Mouse (Mus musculus): ENCODE measurements at regions not wholly inside any gene's neighbourhood (a gene's known extent, or its start where the extent isn't known, plus 50 kb on each side); places are given as distances from the start of the nearest gene placed in this dataset.

DNA sequence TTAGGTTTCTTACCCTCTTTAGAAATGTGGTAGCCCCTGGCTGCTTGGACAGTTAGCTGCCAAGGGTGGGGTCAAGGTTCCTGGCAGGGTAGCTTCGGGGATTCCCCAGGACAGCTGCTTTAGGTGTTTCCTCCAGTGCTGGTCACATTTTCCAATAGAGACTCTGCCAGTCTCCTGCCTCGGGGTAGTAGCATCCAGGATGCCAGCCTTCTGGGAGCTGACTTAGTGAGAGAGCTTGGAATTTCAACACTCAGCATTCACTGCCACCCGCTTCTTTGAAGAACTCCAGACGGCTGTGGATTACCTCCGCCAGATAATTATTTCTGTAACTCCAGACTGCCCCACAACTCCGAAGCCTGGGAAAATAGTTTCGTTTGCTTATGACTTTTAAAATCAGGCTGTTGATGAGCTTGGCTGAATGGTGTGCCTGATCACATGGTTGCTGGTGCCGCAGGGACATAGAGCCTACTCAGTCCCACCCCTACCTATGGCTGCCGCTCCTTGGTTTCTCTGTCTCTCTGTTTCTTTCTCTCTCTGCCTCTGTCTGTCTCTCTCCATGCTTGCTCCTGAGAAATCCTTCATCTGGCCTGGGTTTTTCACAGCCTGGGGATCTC lies 724.2 kb upstream of the Car8 start:
- in situ Hi-C loops (cut with MboI; ENCODE audit: low sequenced_read_pairs) = no loop called here

- in situ Hi-C loops (cut with MboI; ENCODE audit: low sequenced_read_pairs) = no loop called here
Measured at GRCm38 (mm10) chr4:8961851-8962250, 723.0 kb upstream of the Car8 start.

DNA sequence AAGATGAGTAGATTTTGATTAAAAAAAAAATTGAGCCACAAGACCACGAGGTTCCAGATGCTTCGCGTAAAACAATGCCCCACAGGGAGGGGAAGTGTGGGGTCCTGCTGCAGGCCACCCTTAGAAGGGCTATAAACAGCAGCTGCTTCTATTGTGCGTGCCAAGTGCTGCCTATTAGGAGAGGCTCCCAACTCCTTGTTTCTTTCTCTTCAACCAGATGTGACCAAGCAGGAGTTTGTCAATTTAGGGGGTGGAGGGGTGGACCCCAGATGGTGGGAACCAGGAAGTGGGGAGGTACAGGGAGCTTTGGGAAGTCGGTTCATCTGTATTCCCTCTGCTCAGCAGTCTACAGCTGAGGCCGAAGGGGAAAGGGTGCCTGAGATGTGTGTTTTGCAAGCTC lies 718.9 kb upstream of the Car8 start:
- in situ Hi-C loops (cut with MboI; ENCODE audit: low sequenced_read_pairs) = no loop called here

- in situ Hi-C loops (cut with MboI; ENCODE audit: low sequenced_read_pairs) = no loop called here
Measured at GRCm38 (mm10) chr4:8957023-8957343, 718.1 kb upstream of the Car8 start.

DNA sequence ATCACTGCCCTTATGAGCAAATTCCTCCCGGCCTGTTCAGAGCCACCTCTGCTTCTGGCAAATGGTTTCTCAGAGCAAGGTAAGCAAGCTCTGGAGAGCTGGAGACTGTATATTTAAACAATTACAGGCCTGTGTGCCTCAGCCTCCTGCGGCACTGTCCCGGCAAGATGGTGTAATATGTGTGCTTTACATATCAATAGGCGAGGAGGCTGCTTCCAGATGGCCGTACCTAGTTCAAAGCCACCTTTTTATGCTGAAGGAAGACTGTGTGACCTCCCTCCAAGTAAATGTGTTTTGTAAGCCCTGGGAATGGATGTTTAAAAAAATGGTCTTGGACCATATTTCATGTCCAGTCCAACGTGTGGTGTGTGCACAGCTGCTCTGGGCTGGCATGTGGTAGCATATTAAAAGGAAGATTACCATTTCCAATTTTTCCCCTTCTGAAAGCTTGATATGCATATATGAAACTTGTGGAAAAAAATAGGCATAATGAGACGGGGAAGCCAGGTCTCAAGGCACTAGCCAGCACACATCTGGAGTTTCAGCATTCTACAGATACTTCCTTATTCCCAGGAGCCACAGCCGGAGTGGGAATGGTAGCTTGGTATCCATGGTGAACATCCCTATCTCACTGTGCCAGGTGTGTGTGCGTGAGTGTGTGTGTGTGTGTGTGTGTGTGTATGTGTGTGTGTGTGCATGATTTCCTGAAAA lies 717.6 kb upstream of the Car8 start:
- in situ Hi-C loops (cut with MboI; ENCODE audit: low sequenced_read_pairs) = no loop called here

GRCm38 (mm10) chr4:8955306-8955705 lies 716.5 kb upstream of the Car8 start:
- in situ Hi-C loops (cut with MboI; ENCODE audit: low sequenced_read_pairs) = no loop called here

DNA sequence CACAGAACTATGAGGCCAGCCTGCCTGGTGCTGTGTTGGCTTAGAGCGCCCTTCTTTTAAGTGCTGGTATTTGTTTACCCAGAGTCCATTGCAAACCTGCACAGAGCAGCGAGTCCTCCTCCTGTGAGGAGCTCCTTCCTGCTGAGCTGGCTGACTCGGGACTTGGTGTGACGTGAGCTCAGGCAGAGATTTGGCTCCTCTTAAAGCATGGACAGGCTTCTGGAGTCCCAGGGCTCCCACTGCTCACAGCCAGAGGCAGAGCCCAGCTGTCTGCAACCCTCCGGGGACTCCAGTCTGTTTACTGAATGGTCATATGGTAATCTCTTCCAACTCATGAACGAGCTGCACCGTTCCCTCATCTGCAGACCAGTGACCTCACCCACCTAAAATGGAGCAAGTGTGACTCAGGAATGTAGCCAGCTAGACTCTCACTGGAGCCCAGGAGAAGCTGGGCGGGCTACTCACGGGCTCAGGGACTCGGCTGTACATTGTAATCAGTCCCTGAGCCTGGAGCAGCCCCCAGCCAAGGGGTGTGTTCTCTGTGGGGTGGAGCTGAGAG lies 715.6 kb upstream of the Car8 start:
- in situ Hi-C loops (cut with MboI; ENCODE audit: low sequenced_read_pairs) = no loop called here

- in situ Hi-C loops (cut with MboI; ENCODE audit: low sequenced_read_pairs) = no loop called here
Measured at GRCm38 (mm10) chr4:8953181-8953580, 714.3 kb upstream of the Car8 start.

GRCm38 (mm10) chr4:8949951-8950350 lies 711.1 kb upstream of the Car8 start:
- in situ Hi-C loops (cut with MboI; ENCODE audit: low sequenced_read_pairs) = no loop called here

DNA sequence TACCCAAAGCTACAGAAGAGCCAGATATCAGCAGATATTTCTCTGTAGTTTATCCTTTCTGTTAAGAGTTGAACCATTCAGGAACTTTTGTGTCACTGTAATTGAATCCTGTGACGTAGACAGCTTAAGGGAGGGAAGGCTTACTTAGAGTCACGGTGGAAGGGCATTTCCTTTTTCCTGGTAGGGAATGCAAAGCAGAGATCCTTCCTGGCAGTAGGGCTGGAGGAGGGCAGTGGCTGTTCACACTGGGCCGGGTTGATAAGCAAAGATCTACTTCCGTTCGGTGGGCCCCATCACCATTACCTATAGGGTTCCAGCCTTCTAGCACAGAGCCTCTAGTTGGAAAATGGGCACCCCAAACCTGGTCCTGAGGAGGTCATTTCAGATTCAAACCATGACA lies 710.7 kb upstream of the Car8 start:
- in situ Hi-C loops (cut with MboI; ENCODE audit: low sequenced_read_pairs) = no loop called here

DNA sequence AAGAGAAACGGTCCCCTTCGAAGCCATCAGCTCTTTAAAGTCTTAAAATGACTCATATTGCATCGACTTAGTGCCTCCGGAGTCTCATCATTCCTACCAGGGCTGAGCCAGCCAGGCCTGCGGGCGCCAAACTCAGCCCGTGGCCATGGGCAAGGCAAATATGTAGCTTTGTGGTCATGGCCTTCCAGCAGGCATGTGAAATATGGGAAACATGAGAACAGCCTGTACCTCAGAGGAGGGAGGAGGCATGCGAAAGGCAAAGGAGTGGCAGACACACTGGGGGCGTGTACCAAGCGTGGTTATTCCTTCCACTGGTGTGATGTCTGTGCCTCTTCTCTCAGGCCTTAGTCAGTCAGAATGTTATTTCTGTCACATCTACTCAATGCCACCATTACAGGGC lies 706.3 kb upstream of the Car8 start:
- in situ Hi-C loops (cut with MboI; ENCODE audit: low sequenced_read_pairs) = no loop called here

DNA sequence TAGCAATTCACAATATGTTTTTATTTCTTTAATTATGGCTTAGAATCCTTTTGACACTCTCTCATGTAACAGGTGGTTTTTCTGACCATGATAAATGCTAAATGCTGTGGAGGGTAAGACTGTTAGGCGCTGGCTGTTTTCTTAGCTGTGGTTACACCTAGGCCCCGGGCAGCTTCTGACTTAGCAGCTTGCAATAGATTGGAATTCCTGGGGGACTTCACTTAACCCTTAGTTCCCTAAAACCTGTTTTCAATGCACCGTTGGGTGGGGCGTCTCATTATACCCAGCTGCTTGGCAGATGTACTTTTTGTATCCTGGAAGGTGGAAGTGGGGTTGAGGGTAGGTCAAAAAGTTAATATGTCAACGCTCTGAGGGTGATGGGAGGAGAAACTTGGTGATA lies 704.2 kb upstream of the Car8 start:
- in situ Hi-C loops (cut with MboI; ENCODE audit: low sequenced_read_pairs) = no loop called here

DNA sequence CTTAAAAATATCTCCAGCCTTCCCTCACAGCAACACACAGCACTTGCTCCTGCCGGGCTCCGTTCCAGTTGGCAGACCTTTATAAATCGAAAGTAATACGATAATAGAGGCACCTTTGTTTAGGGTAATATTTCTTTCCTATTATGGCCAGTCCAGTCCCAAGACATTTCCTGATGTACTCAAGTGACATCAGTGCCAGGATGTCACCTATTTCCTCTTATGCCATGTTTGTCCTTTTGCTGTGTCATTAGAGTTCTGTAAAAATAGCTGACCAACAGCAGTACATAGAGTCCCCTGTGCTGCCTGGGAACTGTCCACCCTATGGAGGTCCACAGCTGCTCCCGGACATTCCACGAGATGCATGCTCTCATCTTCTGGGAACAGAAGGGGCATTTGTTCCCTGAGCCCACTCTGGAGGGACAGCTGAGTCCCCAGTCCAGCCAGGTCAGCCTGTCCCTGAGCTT lies 700.1 kb upstream of the Car8 start:
- in situ Hi-C loops (cut with MboI; ENCODE audit: low sequenced_read_pairs) = no loop called here

DNA sequence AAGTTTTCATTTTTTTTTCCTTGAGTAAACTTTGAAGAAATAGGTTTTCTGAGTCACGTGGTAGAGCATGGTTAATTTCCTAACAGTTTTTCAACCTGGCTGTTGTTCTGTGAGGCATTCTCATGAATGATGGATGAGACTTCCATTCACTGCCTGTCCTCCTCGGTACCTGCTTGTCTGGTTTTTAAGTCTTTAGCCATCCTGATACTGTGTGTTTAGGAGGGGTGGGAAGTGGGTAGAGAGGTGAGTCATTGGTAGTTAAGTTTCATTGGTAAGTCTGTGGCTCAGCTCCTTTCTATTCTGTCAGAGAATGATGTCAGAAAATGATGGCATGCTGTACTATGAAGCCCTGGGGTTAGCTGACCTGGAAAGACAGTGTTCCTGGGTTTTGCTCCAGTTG lies 697.1 kb upstream of the Car8 start:
- in situ Hi-C loops (cut with MboI; ENCODE audit: low sequenced_read_pairs) = no loop called here

GRCm38 (mm10) chr4:8934541-8934940 lies 695.7 kb upstream of the Car8 start:
- in situ Hi-C loops (cut with MboI; ENCODE audit: low sequenced_read_pairs) = no loop called here

DNA sequence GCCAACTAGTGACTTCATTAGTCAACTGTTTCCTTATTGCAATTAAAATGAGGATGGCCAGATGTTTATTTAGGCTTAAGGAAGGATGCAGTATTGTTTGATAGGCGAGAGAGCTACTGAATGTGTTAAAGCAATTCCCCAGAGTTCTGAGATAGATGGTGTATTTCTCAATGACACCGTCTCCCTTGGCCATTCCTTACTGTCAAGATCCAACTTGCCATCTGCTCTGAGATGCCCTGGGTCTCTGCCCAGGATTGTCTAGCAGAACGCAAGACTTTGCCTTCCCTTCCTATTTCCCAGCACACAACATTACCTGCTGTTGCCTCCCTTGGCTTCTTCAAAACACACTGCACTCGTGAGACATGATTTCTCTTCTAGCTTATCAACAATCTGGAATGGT lies 690.5 kb upstream of the Car8 start:
- in situ Hi-C loops (cut with MboI; ENCODE audit: low sequenced_read_pairs) = no loop called here

GRCm38 (mm10) chr4:8928551-8929305 lies 689.9 kb upstream of the Car8 start:
- in situ Hi-C loops (cut with MboI; ENCODE audit: low sequenced_read_pairs) = no loop called here

DNA sequence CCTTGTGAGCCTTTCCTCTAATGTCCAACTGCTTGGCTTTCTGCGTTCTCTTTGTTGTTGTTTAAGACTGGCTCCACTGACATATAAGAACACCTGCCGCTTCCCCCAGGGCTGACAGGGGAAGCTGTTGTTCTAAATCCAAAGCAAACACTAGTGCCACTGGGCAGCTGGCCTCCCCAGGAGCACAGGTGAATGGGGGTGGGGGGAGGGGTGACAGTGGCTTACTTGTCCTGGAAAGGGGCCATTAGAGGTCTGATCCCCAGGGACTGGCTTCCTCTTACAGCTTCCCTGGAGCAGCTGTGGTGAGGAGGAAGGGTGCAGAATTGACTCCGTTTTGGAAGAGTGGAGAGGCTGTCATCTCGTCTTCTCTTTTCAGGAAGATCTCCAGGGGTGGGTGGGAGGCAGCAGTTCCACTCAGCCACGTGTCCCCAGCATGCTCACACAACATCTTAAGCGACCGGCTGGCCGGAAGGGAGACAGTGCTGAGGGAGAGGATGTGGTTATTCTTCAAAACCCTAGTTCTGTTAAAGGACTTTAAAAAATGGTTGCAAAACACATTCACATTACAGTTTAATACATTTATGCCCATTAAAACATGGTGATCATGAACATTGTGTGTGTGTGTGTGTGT lies 688.5 kb upstream of the Car8 start:
- in situ Hi-C loops (cut with MboI; ENCODE audit: low sequenced_read_pairs) = no loop called here

- in situ Hi-C loops (cut with MboI; ENCODE audit: low sequenced_read_pairs) = no loop called here
Measured at GRCm38 (mm10) chr4:8926642-8927275, 687.9 kb upstream of the Car8 start.

- in situ Hi-C loops (cut with MboI; ENCODE audit: low sequenced_read_pairs) = no loop called here
Measured at GRCm38 (mm10) chr4:8922695-8923363, 684.0 kb upstream of the Car8 start.

Data from CH12F3 (cell line).